Mouse (Mus musculus) ES-E14 (cell line): Measurements from ENCODE around the gene Kpna1. TPM values are rescaled to one million over a fixed set of nuclear protein-coding genes. Genes with fewer than 3 reads are reported as not detected.
A peak's percentile ranks its signal among the peaks of the same experiment; 100 is the strongest.
"Not testable (repeated sequence)": the region's sequence is repeated elsewhere in the genome, so short reads cannot be mapped to it uniquely, and the experiment has no call there.

ENCODE experiments used
- DNase-seq: peaks from one replicate; pipeline ENCODE4 v3.0.0-alpha.2; 2013; ENCODE audit warnings: low read depth, low spot score
- H3K27ac ChIP-seq: 2 replicates; pipeline ENCODE4 v1.5.1; 2012; ENCODE audit warnings: low read depth, mild to moderate bottlenecking, low read length, moderate library complexity, mixed read lengths; ENCODE audit not compliant: poor library complexity, insufficient read depth, severe bottlenecking
- H3K36me3 ChIP-seq: 2 replicates; pipeline ENCODE4 v1.6.1; 2012; ENCODE audit warnings: mild to moderate bottlenecking, low read length, moderate library complexity, mixed read lengths; ENCODE audit not compliant: control insufficient read depth, poor library complexity, insufficient read depth, severe bottlenecking
- H3K4me1 ChIP-seq, 2 experiments: fragments of 150-350 bp in 1 of 2; sonication (generic) in 1 of 2; 2 replicates each; pipeline ENCODE4 v1.6.1; 2012; ENCODE audit warnings: low read length in 2 of 2, mild to moderate bottlenecking in 1 of 2, mixed read lengths in 1 of 2; ENCODE audit not compliant: control insufficient read depth in 2 of 2, insufficient read depth in 2 of 2, poor library complexity in 1 of 2
- H3K4me3 ChIP-seq, 2 experiments: fragments of 150-350 bp in 1 of 2; sonication (generic) in 1 of 2; 2 replicates each; pipeline ENCODE4 v1.5.1; 2012; ENCODE audit warnings: low read length in 2 of 2, low read depth in 1 of 2, mild to moderate bottlenecking in 1 of 2, mixed read lengths in 1 of 2; ENCODE audit not compliant: insufficient read depth in 1 of 2, poor library complexity in 1 of 2, severe bottlenecking in 1 of 2
- H3K9ac ChIP-seq: 2 replicates; pipeline ENCODE4 v1.6.1; 2012; ENCODE audit warnings: low read depth, mild to moderate bottlenecking, low read length, mixed read lengths; ENCODE audit not compliant: poor library complexity, insufficient read depth, severe bottlenecking
- H3K9me3 ChIP-seq: fragments of 150-350 bp; sonication (generic); 2 replicates; pipeline ENCODE4 v1.6.1; 2012; ENCODE audit warnings: low read depth, mild to moderate bottlenecking, low read length; ENCODE audit not compliant: control insufficient read depth, insufficient read depth
- CHD2 ChIP-seq: IDR thresholded peaks from 2 replicates; pipeline ENCODE4 v1.6.1; 2014; ENCODE audit warnings: mild to moderate bottlenecking, low read depth, low read length, inconsistent platforms
- HCFC1 ChIP-seq: IDR thresholded peaks from 2 replicates; pipeline ENCODE4 v1.6.1; 2012; ENCODE audit warnings: low read length, inconsistent platforms, borderline replicate concordance; ENCODE audit not compliant: insufficient read depth
- MAFK ChIP-seq: IDR thresholded peaks from 2 replicates; pipeline ENCODE4 v1.6.1; 2014; ENCODE audit warnings: mild to moderate bottlenecking, low read depth, low read length, inconsistent platforms; ENCODE audit not compliant: insufficient read depth
- ZC3H11A ChIP-seq: IDR thresholded peaks from 2 replicates; pipeline ENCODE4 v1.6.1; 2012; ENCODE audit warnings: low read depth, mild to moderate bottlenecking, inconsistent platforms, low read length, borderline replicate concordance
- ZNF384 ChIP-seq: IDR thresholded peaks from 2 replicates; pipeline ENCODE4 v1.6.1; 2012; ENCODE audit warnings: low read depth, low read length, inconsistent platforms
- in situ Hi-C, 2 experiments: fragments of 600-800 bp; cut with MboI; formaldehyde crosslinking; loops; one replicate each; pipeline ENCODE4 v1.15.1; 2025; ENCODE audit warnings: low sequenced_read_pairs in 2 of 2, inconsistent platforms in 1 of 2; ENCODE audit not compliant: unreplicated experiment in 2 of 2
- total RNA-seq: library from RNA; depleted of rRNA; stranded (reverse); fragments of 300-350 nt; gene quantifications from 2 replicates; pipeline ENCODE4 v1.2.3, GENCODE M21; 2012

The Kpna1 gene
- total RNA-seq, 1 experiment, result 43.0 TPM

GRCm38 (mm10) chr16:36008396-36008795 is 29.8 kb downstream of the Kpna1 start:
- no peak overlapping the region for H3K4me3 ChIP-seq
- H3K9ac ChIP-seq, result no peak overlapping the region
- peaks cover 2% of the 10 kb centered on the region; the same call in 1 of the 2 replicates for H3K36me3 ChIP-seq
- in situ Hi-C loops, result no loop called here
- H3K4me1 ChIP-seq, result no peaks in the 10 kb centered on the region
- no peaks in the 10 kb centered on the region for H3K9me3 ChIP-seq
- DNase-seq, result no peak
- no peak overlapping the region for H3K27ac ChIP-seq
- no peak for TF ChIP-seq ZNF384
- no peak for TF ChIP-seq ZC3H11A
- TF ChIP-seq HCFC1, result no peak
- no peak for TF ChIP-seq MAFK
- no peak for TF ChIP-seq CHD2

GRCm38 (mm10) chr16:36016335-36016734 is 37.8 kb downstream of the Kpna1 start:
- peaks cover 5% of the 10 kb centered on the region for H3K36me3 ChIP-seq
- H3K9ac ChIP-seq, result no peak overlapping the region
- H3K4me3 ChIP-seq, result no peak overlapping the region
- H3K9me3 ChIP-seq, result no peaks in the 10 kb centered on the region
- no peak for DNase-seq
- no peak for TF ChIP-seq HCFC1
- TF ChIP-seq ZC3H11A, result no peak
- TF ChIP-seq ZNF384, result no peak
- TF ChIP-seq CHD2, result no peak
- TF ChIP-seq MAFK, result no peak
- H3K27ac ChIP-seq, result no peak overlapping the region
- in situ Hi-C loops, result no loop called here
- no peaks in the 10 kb centered on the region for H3K4me1 ChIP-seq

- H3K9me3 ChIP-seq, H3K4me3 ChIP-seq, H3K36me3 ChIP-seq, in situ Hi-C loops, H3K4me1 ChIP-seq, DNase-seq, H3K27ac ChIP-seq, H3K9ac ChIP-seq: not testable (repeated sequence)
- TF ChIP-seq ZNF384, result peak; percentile 72
Observed at GRCm38 (mm10) chr16:36028120-36028519, 49.6 kb downstream of the Kpna1 start.

GRCm38 (mm10) chr16:36040640-36041624 is 62.4 kb downstream of the Kpna1 start, which contains the start of gene Wdr5b:
Wdr5b (plus strand) TSS chr16:36041190.
- in situ Hi-C loops, result no loop called here
- no peak within 1 kb of the TSS for H3K27ac ChIP-seq

More at GRCm38 (mm10) chr16:36040640-36041624, 62.4 kb downstream of the Kpna1 start, which contains the start of gene Wdr5b:
- Histone ChIP-seq H3K36me3 (peaks cover 9% of the 10 kb centered on the region; the same call in 1 of the 2 replicates), H3K9me3 (no peaks in the 10 kb centered on the region), H3K4me1 (peaks cover 0 to 2% of the 10 kb centered on the region in 2 experiments; a peak in 1 of 4 replicates), H3K4me3 (peak within 1 kb of the TSS; percentile 68 to 86), H3K9ac (peak within 1 kb of the TSS; percentile 76)
- DNase-seq, result peak; percentile 91
- TF ChIP-seq HCFC1, result peak; percentile 63; the same call in 1 of the 2 replicates
- peak; percentile 71; the same call in 1 of the 2 replicates for TF ChIP-seq CHD2
- peak; percentile 53 for TF ChIP-seq ZNF384
- no peak for TF ChIP-seq ZC3H11A
- no peak for TF ChIP-seq MAFK
